Mouse (Mus musculus) embryonic fibroblast, embryonic 13.5 days (primary cell): ENCODE measurements at regions not wholly inside any gene's neighbourhood (a gene's known extent, or its start where the extent isn't known, plus 50 kb on each side); places are given as distances from the start of the nearest gene placed in this dataset.

Source experiments
- CTCF ChIP-seq: IDR thresholded peaks from 2 replicates; pipeline ENCODE4 v1.5.1; 2011; ENCODE audit warnings: mild to moderate bottlenecking, control low read depth, low read length, moderate library complexity, borderline replicate concordance; ENCODE audit not compliant: insufficient read depth
- POLR2A ChIP-seq: IDR thresholded peaks from 2 replicates; pipeline ENCODE4 v1.6.1; 2011; ENCODE audit warnings: low read depth, mild to moderate bottlenecking, control low read depth, low read length, moderate library complexity

- TF ChIP-seq CTCF (no peak), POLR2A (no peak)
Observed at GRCm38 (mm10) chr16:22743461-22743860, 67.9 kb downstream of the Crygs start.
